Mouse (Mus musculus) kidney, adult 11 months (tissue): Measurements from ENCODE around the gene Gpha2.
A peak's percentile ranks its signal among the peaks of the same experiment; 100 is the strongest.

Experiments used
- DNase-seq: peaks from one replicate; pipeline ENCODE4 v3.0.0; 2022

Gpha2 gene

DNA sequence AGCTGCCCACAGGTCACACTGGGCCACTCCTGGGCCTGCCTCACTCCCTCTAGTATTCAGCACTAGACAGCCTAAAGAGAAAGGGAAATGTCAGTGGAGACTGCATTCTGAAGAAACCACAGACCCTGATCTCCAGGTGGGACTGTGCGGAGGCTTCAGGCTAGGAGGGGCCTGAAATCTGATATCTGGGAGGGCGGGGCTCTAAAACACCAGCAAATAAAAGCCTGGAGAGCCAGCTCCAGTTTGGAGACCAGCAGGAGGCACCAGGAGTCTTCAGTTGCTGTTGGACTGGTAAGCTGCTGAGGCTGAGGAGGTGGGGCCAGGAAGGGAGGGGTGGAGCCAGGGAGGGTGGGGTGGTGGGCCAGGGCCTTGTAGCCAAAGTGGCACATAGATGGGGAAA, at the start of gene Gpha2:
Gpha2 (plus strand) TSS at position 246 of the 400 bp plus-strand sequence.
- no peak for DNase-seq

DNA sequence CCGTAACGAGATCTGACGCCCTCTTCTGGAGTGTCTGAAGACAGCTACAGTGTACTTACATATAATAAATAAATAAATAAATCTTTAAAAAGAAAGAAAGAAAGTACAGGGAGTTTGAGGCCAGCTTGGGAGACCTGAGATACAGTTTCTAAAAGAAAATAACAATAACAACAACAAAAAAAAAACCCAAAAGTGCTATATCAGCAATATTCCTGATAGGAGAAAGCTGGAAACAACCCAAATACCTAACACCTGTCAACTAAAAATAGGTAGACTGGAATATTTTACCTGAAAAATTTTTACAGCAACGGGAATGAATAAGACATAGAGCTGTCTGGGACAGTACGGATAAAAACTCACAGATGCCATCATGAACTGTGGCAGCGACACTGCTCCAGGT, 47.4 kb upstream of the Gpha2 start:
- no peak for DNase-seq

DNA sequence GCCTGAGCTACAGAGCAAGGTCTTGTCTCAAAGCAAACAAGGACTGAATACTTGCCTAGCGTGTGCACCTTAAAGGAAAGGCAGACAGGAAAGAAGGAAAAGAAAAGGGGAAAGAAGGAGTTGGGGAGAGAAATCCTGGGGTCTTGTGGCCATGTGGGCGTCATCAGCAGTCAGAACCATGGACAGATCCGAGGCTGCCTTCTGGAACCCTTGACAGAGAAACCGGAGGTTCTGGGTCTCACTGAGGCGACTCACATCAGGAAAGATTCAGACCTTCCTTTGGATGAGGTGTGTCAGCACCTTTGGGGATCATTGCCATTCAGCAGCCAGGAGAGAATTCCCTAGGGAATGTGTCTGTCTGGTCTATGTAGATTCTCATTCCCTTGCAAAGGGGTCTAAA, 44.6 kb upstream of the Gpha2 start:
- no peak for DNase-seq

DNA sequence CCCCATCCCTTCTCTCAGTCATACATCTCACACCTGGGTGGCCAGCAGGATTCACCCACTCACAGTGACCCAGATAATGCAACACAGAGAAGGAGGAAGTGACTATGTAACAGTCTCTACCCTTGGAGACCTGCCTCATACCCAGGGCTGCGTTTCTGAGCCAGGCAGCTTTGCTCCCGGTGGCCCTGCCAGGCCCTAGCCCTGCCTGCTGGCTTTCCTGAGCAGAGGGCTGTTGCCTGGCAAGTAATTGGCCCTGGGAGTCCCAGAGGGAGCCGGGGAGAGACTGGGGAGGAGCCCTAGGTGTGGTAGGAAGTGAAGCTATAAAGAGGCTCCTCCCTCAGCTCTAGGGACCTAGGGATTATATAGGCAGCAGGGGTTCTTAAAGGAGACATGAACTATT, 43.6 kb upstream of the Gpha2 start:
- no peak for DNase-seq

DNA sequence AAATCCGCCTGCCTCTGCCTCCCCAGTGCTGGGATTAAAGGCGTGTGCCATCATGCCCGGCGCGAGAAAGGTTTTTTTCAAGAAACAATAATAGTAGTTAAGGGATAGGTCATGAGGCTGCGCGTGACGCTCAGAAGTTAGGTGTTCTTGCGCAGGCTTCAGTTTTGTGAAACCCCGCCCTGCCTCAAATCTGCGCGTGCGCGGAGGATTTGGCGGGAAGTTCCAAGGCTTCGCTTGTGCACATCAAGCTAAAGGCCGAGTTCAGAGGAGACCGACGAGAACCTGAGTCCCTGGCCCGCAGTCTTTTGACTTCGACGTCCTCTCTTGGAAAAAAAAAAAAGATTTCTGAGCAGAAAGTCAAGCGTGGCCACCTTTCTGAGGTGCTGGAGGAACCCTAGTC, 42.0 kb upstream of the Gpha2 start, which contains the start of gene Majin:
Majin (plus strand) TSS at position 258 of the 400 bp plus-strand sequence.
- no peak for DNase-seq

DNA sequence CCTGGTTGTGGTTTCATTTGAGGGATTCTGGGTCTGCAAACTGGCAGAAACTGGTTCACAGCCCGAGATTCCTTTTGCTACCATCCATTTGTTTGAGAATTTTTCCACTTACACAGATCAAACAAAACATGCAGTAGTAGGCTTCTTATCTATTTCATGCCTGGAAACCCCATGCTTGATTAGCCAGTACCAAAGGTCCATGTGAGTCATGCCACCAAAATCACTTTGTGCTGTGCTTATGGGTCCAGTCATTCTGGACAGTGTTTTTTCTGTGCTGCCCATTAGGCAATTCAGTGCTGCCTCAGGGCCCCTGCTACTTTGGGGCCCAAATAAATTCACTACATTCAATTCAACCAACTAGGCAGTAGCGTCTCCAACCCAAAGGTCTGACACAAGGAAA, 21.9 kb upstream of the Gpha2 start:
- no peak for DNase-seq

DNA sequence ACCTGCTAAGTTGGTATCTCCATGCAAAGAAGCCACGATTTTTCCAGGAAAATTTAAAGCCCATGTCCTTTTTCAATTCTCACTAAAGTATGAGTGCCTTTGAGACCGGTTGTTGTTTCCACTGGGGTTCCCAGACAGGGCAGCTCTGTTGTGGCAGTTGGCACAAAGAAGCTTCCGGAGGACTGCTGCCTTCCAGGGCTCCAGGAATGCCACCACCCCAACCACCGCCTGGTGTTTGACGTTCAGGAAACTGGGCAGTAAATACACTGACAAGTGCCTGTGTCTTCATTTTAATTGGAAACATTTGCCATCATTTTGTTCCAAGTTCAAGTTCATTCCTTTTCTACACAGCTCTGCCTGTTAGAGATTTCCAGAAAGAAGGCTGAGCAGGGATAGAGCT, 19.5 kb upstream of the Gpha2 start:
- DNase-seq: no peak

DNA sequence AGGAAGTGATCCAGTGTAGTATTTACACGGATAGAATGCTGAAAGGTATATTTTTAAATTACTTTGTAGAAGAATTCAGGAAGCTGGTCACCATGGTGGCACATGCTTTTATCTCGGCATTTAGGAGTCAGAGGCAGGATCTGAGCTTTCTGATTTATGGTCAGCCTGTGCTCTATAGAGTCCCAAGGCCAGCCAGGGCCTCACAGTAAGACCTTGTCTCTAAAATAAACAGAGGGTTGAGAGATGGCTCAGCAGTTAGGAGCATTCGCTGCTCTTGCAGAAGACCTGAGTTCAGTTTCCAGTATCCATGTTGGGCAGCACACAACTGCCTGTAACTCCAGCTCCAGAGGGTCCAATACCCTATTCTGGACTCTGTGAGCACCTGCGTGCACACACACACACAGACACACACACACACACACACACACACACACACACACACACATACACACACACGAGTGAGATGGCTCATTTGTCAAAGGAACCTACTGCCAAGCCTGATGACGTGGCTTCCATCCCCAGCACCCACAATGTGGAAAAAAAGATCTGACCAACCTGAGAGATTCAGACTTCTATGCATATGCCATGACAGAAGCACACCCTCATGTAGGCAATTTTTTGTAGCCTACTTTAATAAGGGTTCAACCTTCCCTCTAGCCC, 10.0 kb upstream of the Gpha2 start:
- no peak for DNase-seq

DNA sequence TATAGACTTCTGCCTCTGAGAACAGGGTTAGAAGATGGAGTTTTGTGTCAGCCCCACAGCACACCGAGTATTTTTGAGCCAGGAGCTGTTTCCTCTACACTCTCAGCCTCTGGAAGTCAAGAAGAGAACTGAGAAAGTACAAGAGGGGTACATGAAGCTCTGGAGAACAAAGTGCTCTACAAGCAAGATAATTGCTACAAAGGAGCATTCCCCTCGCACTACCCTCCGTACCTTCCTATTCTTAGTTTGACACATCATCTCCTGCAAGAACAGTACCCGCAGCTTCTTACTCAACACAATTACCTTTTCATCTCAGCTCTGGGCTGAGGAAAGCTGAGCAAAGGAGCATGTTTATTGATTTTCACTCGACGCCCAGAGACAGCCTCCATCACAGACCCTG, 7.6 kb upstream of the Gpha2 start:
- DNase-seq: no peak

DNA sequence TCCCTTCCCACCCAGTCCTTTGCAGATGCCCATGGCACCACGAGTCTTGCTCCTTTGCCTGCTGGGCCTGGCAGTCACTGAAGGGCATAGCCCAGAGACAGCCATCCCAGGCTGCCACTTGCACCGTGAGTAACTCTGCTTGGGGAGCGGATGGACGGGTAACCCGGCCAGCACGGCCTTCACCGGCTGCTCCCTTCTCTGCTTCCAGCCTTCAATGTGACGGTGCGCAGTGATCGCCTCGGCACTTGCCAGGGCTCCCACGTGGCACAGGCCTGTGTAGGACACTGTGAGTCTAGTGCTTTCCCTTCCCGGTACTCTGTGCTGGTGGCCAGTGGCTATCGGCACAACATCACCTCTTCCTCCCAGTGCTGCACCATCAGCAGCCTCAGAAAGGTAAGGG, 583 bp downstream of the Gpha2 start:
- DNase-seq: no peak

DNA sequence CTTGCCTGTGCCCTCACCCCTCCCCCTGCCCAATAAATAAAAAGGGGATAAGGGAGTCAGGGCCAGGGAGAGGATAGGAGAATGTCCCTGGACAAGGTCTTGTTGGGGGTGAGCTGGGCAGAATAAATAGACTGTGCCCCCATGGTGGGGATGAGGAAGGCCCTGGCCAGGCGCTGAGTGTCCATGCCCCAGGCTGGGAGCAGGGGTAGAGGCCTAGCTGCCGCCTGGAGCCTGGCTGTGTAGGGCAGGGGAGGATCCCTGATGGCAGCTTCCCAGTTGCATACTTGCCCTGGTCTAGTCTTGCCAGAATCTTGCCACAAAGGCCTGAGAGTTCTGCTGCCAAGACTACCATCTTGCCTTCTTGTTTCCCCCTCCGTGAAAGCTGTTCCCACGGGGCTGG, 1.7 kb downstream of the Gpha2 start:
- DNase-seq: no peak

DNA sequence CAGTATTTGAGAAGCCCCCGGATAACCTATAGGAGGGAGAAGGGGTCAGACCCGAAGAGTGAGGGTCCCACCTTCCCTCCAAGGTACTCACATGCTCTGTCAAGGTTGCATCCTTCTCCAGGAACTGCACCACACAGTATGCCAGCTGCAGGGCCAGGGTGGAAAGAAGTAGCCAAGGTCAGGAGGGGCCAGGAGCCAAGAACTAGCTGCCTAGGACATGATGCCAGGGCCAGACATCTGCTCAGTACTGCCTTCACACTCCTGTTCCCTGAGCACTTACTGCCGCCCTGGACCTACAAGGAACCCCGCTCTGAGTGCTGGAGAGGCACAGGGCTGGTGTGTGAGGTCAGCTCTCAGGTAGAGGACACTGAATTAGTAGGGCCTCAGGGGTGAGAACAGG, 4.2 kb downstream of the Gpha2 start:
- DNase-seq: no peak

DNA sequence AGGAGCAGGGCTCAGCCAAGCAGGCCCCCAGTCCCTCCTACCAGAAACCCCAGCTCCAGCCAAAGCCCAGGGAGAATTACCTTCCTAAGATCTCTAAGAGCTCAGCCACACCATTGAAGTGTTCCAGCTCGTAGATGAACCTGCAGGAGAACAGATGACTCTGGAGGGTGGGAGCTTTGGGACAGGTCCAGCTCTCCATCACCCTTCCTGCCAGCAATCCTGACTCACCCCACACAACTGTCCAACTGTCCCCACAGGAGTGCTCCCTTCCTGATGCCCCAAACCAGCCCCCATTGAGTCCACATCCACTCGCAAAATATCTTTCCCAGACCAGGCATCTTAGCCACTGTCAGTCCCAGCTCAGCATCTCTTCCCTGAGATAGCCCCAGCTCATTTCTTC, 4.9 kb downstream of the Gpha2 start:
- no peak for DNase-seq

DNA sequence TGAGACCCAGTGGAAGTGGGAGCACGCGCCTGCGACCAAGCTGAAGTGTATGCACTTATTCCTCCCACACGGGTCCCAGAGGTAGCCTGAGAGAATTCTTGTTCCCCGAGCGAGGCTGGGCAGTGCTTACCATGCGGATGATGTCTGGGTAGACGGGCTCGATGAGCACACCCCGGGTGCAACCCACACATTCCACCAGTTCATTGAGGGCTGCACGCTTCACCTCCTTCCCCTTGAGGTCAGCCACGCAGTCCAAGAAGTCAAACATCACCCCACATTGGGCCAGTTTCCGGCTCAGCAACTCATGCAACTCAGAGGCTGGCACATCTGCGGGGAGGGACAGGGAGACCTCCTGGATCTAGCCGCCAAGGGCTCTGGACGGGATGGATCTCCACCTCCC, 7.5 kb downstream of the Gpha2 start:
- peak; percentile 51 for DNase-seq

DNA sequence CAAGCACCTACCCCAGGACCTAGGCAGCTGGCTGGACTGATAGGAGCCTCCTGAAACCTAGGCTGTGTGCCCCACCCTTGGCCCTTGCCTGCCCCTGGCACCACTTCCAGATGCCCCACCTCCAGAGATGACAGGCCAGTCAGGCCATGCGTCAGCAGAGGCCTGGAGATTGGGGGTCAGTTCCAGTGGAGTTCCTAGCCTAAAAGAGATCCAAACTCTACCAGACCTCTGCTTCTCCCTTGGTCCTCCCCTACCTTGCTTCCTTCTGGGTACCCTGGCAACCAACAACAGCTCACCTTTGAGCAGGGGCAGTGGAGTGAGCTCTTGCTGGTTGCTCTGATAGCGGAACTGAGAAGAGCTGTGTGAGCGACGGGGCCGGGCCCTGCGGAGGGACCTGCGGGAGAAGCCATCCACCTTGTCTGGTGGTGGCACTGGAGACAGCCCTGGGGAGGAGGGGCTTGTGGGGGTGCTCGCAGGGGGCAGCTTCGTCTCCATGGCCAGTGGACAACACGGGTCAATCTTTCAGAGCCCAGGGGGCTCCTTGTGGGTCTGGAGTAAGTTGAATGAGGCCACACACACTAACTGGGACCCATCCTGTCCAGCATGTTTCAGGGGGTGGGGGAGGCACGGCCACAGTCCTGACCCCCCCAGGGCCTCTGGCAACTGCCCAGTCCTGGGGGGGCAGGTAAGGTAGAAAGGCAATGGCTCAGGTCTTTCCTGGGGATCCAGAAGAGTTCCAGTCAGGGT, 8.3 kb downstream of the Gpha2 start:
- DNase-seq: peak; percentile 31

DNA sequence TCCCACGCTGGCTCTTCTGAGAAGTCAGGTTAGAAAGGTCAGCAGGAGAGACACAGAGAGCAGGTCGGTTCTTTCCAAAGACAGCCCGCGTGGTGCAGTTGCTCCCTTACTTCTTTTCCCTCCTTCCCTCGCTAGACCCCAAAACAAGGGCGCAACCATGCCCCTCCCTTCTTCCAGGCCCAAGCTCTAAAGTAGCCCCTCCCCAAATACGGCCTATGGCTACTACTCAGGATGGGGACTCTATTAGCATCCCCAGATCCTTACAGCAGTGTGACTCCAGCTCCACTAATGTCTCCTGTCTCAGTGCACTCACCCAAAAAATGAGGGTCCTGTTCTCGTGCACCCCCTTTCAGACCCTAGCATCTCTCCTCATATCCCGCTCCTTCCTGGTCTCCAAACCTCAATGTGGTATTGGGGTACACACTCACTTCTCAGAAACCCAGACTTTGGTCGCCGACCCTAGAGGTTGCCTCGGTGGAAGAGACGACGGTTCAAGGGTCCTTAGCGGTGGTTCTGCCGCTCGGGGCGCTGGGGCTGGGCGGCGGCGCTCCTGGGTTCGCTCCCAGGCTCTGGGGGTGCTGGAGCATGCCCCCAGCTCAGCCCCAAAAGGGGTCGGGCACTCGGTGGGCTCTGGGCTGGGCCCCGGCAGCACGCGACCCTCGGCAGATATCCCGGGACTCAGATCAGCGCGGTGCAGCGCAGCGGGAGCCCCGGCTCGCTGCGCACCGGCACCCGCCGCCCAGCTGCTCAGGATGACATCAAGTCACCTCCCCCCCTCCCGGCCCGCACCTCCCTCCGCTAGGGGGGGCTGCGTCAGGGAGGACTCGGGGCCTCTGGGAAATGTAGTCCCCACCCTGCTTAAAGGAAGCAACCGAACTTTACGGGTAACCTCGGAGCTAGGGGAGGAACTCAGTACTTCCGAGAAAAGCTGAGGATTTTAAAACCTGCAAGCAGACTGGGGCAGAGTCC, 9.2 kb downstream of the Gpha2 start, which contains the start of gene Ppp2r5b:
Ppp2r5b (minus strand) TSS at position 789 of the 969 bp plus-strand sequence.
- peak; percentile 95 for DNase-seq

DNA sequence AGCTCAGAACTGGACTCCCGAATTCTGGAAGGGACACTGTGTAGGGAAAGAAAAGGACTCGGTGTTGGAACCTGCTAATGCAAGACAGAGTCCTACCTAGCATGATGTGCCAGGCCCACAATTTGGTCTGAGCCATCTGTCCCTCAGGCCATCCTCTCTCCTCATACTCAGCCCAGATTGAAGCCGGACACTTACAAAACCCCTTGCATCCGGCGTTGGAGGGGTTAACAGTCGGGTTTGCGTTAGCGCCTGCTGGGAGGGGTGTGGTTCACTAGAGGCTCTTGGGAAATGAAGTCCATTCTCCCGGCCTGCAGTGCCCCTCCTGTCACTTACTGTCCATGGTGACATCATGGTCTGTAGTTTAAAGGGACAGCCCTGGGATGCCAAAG, 9.9 kb downstream of the Gpha2 start:
- DNase-seq: peak; percentile 93

DNA sequence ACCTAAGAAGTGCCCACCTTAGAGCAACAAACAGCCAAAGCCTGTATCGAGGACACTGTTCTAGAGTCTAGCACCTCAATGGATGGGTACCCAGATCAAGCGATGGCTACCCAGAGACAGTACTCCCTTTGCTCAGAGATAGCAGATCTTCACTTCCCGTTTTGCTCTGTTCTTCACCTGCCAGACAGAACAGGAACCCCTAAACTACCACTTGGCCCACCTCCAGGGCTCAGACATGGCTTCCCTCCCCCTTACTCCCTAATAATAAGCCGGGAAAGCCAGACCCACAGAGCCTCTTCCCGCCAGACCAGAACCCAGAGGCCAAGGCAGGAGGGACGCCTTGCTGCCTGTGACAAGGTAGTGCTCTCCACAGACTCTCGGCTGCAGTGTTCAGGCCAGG, 10.7 kb downstream of the Gpha2 start:
- DNase-seq: peak; percentile 30

DNA sequence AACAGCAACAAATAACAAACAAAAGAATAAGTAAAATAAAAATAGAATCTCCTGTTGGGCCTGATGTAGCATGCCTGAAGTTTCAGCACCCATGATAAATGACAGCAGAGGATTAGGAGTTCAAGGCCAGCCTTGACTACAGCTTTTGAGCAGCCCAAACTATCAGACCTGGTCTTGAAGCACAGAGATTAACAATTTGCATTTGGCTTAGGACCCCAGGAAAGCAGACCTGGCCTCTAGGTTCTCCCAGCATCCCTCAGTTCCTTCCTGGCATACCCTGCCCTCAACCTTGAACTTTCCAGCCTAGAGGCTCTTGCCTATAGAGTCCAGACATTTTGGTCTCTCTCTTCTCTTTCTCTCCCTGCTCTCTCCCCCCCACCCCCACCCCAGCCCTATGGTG, 12.6 kb downstream of the Gpha2 start:
- DNase-seq: no peak

DNA sequence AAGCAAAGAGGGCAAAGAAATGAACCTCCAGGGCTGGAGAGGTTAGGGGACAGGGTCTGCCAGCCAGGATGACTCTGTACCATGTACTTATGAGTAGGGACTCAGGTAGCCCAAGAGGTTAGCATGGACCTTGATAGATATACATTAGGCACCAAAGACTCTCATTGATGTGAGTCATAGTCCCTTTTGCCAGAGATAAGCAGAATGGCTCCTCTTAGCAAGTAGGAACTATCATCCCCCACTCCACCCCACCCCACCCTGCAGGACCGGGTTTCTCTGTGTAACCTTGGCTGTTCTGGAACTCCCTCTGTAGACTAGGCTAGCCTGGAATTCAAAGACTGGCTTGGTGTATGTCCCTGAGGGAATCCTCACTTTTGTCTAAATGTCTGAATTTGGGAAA, 14.0 kb downstream of the Gpha2 start:
- DNase-seq: no peak

DNA sequence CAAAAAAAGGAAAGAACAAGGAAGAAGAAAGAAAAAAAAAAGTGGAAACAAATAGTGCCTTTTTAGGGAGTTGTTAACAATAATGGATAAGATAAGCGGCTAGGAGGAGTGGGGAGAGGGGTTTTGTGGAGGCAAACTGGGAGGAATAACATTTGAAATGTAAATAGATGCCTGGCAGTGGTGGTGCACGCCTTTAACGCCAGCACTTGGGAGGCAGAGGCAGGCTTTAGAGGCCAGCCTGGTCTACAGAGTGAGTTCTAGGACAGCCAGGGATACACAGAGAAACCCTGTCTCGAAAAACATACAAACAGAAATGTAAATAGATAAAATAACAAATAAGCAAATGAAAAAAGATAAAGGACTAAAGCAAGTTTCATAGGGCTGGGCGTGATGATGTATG, 14.5 kb downstream of the Gpha2 start:
- DNase-seq: no peak

DNA sequence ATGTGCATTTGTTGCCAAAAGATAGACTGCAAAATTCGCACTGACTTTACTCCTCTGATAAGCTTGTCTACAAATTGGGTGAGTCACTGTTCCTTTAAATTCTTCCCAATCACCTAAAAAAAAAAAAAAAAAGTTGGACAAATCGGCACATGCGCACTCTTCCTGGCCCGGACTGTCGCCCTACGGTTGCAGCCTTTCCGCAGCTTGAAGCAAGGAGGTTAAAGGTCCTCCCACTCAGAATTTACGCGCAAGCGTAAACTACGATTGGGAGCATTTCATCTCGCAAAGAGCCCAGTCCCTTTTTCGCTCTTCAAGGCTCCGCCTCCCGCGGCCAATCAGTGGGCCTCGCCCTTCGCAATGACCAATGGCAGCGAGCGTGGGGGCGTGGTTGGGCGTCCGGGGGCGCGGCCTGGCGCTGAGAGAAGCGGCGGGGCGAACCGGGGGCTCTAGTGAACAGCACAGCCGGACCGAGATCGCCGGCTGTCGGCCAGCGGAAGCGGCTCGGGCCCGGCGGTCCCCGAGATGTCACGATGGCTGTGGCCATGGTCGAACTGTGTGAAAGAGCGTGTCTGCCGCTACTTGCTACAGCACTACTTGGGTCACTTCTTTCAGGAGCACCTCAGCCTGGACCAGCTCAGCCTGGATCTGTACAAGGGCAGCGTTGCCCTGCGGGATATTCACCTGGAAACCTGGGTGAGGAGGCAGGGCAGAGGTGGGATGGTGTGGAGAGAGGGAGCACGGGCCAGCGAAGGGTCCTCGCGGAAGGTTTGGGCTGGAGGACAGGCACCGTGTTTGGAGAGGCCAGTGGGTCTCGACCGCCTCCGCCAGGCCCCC, 15.3 kb downstream of the Gpha2 start, which contains the start of gene Atg2a:
Atg2a (plus strand) TSS at position 395 of the 834 bp plus-strand sequence.
- peak; percentile 99 for DNase-seq
